Mouse (Mus musculus) mesoderm, embryonic 11.5 days (tissue): ENCODE measurements around the gene H2-Eb1.
A peak's percentile ranks its signal among the peaks of the same experiment; 100 is the strongest.

Experiments
- DNase-seq: peaks from one replicate; pipeline ENCODE4 v3.0.0-alpha.2; 2012; ENCODE audit warnings: low read depth, low spot score

H2-Eb1 gene

GRCm38 (mm10) chr17:34315512-34315911 lies 9.8 kb downstream of the H2-Eb1 start:
- DNase-seq: no peak

DNA sequence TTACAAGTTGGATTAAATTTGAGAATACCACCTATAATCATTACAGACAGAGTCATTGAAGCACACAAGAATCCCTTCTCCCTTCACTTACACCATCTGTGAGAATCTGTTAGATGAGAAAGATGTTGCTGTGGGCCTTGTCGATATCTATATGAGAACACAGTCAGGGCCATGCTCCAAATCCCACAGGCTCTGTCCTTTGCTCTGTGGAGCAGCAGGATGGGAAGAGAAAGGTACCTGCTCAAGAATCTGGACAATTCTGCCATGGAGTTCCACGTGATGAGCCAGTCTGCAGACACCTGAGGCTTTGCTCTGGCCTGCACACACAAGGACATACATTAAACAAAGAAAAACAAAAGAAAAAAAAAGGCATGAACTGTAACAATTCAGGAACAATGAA lies 11.0 kb downstream of the H2-Eb1 start:
- DNase-seq: no peak

DNA sequence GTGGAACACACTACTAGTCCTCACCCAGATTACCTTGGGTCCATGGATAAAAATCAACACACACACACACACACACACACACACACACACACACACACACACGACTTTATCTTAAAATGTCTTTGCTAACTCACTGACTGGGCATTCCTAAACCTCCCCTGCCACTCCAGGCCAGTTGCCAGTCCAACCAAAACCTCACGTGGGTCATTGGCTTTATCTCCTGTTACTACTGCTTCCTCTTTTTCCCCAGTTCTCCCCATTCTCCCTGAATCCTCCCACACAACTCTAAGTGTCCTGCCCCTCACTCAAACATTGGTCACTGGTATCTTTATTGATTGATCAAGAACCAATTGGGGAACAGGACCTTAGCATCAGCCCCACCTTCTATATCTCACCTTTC lies 11.6 kb downstream of the H2-Eb1 start:
- no peak for DNase-seq

DNA sequence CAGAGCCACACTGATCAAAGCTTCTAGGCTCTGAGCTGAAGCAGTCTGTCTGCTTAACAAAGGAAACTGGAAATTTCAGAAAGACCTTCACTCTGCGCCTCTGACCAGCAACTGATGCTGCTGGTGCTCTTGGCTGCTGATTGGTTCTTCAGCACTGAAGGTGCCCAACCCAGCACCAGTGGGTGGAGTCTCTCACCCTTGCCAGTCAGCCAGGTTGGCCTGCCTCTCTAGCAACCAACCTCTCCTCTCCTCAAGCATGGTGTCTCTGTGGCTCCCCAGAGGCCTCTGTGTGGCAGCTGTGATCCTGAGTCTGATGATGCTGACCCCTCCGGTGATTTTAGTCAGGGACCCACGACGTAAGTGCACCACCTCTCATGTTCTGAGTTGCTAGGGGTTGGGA lies 19.8 kb downstream of the H2-Eb1 start, which contains the start of gene H2-Eb2:
Gene H2-Eb2 (plus strand): TSS at position 230 of the 400 bp plus-strand sequence.
- no peak for DNase-seq

GRCm38 (mm10) chr17:34326373-34326772 lies 20.7 kb downstream of the H2-Eb1 start:
- no peak for DNase-seq

GRCm38 (mm10) chr17:34329807-34330206 lies 24.1 kb downstream of the H2-Eb1 start:
- DNase-seq: no peak

DNA sequence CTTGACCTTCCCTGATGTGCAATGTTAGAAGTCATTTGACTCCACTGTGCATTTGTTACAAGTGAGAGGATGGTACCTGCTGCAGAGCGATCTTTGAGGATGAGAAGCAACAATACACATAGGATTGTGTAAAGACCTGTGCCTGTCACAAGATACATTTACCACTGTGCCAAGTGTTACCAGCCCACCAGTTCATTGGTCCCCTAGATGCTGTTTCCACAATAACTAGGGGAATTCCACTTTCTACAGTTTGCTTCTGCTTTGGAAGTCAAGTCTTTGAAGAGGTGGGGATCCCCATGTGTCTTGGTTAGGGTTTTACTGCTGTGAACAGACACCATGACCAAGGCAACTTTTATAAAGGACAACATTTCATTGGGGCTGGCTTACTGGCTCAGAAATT lies 25.5 kb downstream of the H2-Eb1 start:
- DNase-seq: no peak

DNA sequence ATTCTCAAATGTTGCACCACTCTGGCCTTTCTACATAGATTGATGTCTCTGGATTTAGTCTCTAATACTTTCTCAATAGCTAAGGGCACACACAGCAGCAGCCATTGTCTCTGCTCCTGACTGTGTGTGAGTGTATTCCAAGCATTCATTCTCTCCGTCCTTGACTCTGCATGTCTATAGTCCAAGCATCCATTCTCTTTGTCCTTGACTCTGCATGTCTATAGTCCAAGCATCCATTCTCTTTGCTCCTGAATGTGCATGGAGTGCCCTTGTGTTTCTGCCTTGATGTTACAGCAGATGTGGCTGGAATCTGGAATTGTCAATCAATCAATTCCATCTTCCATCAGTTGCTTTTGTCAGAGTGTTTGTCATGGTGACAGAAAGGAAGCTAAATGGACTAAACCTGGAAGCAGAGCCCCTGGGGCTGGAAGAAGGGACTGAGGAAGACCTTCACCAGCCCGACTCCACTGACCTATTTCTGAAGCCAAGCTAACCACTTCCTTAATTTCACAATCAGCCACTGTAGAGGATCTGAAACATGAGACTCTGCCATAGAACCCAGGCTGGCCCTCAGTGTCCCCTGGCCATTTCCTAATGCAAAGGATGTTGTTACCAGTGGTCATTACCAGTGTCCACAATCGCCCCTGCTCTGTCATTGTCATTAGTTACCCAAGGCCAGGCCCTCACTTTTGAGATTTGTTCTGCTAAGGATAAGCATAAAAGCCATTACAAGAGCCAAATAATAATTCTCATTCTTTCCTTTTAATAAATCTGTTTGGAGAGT lies 35.1 kb downstream of the H2-Eb1 start:
- DNase-seq: no peak

DNA sequence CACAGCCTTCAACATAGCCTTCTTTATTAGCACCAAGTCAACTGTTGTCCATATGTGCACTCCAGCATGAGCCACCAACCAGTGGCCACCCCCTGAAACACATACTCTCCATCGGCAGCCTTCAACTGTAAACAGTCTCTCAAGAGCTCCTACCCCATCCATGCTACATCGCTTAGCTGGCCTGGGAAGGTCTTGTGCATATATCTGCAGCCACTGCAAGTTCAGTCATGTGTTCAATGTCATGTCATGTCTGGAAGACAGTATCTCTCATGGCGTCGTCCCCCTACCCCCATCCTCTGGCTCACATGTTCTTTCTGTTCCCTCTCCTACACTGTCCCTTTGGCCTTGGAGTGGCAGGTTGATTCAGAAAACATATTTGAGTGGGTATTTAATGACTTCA lies 39.2 kb downstream of the H2-Eb1 start:
- no peak for DNase-seq

DNA sequence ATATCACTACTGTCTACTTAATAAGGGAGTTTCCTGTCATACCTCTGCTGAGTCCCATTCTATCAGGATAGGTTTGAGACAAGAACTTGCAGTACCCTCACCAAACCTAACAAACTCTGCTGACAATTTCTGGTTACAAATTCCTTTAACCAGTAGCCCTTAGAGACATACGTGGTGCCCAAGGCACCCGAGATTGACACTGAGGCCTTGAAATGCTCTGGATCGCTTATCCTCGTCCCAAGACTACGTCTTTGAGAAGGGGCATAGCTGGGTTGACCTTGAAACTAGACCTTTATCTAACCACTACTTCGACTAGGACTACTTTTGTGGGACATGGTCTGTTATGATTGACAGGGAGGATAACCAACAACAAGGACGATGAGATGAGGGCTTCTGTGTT lies 39.8 kb downstream of the H2-Eb1 start:
- no peak for DNase-seq

- DNase-seq: no peak
These were observed 40.4 kb downstream of the H2-Eb1 start for GRCm38 (mm10) chr17:34346041-34346440.

GRCm38 (mm10) chr17:34347606-34348308 lies 42.1 kb downstream of the H2-Eb1 start:
- DNase-seq: no peak

GRCm38 (mm10) chr17:34349429-34349828 lies 43.8 kb downstream of the H2-Eb1 start:
- peak; percentile 82 for DNase-seq

DNA sequence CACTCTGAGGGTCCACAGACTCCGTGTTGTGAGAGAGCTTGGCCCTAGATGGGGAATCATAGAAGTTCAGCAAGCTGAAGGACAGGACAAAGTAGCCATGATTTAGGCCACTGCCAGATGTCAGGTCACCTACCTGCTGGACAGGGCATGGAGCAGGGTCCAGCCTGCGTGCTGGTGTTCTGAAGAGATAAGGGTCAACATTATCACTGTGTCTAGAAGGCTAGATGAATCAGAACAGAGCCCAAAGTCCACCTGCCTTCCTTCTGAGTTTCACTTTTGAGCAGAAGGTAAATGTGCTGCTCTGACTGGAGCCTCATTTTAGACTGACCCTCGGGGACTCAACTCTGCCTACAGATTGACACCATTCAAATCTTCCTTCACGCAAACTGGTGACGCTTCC lies 48.9 kb downstream of the H2-Eb1 start, which contains the start of gene Btnl2:
Gene Btnl2 (plus strand): TSS at position 284 of the 400 bp plus-strand sequence.
- DNase-seq: no peak

- no peak for DNase-seq
These were observed 49.3 kb downstream of the H2-Eb1 start for GRCm38 (mm10) chr17:34354940-34355339.

GRCm38 (mm10) chr17:34362954-34363546 lies 57.4 kb downstream of the H2-Eb1 start:
- DNase-seq: no peak

GRCm38 (mm10) chr17:34363676-34364310 lies 58.1 kb downstream of the H2-Eb1 start:
- DNase-seq: no peak

DNA sequence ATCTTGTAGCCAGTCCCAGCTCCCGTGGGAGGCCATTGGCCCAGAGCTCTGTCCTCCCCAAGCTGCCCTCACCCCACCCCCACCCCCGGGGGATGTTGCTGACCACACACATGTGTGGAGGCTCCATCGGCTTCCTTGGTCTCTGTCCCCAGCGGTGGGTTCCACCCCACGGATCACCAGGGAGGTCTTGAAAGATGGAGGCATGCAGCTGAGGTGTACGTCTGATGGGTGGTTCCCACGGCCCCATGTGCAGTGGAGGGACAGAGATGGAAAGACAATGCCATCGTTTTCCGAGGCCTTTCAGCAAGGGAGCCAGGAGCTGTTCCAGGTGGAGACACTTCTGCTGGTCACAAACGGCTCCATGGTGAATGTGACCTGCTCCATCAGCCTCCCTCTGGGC lies 59.4 kb downstream of the H2-Eb1 start:
- no peak for DNase-seq
